Mouse (Mus musculus): ENCODE data around the gene Mmp20. TPM values are rescaled to one million over a fixed set of nuclear protein-coding genes. Genes with fewer than 3 reads are reported as not detected.

The Mmp20 gene
- total and polyA plus RNA-seq, 3 experiments, result not detected

GRCm38 (mm10) chr9:7605638-7606037 lies 22.4 kb upstream of the Mmp20 start:
- Histone ChIP-seq H3K36me3 (replicated peaks) (no peaks in the 10 kb centered on the region), H3K4me3 (ENCODE audit: low read depth, low read length) (no peak overlapping the region), H3K9me3 (replicated peaks) (no peaks in the 10 kb centered on the region), H3K4me1 (ENCODE audit: insufficient read depth, low read depth, low read length) (no peaks in the 10 kb centered on the region), H3K27me3 (ENCODE audit: insufficient read depth, low read length) (no peaks in the 10 kb centered on the region)
- ATAC-seq (ENCODE audit: extremely low read depth, insufficient number of reproducible peaks, low FRiP score, poor library complexity, severe bottlenecking) (no peak), DNase-seq (ENCODE audit: low spot score) (no peak)
- TF ChIP-seq POLR2AphosphoS5 (IDR thresholded peaks at IDR 0.05; ENCODE audit: insufficient replicate concordance, low read depth, low read length) (no peak), CTCF (IDR thresholded peaks at IDR 0.05; ENCODE audit: low read depth, low read length) (no peak), GATA1 (IDR thresholded peaks at IDR 0.05; ENCODE audit: borderline replicate concordance, low read length) (no peak), TAL1 (conservative IDR thresholded peaks at IDR 0.05; ENCODE audit: low read depth, low read length) (no peak)

- Histone ChIP-seq H3K4me1 (ENCODE audit: insufficient read depth, low read depth, low read length) (no peaks in the 10 kb centered on the region), H3K4me3 (ENCODE audit: low read depth, low read length) (no peak overlapping the region), H3K36me3 (replicated peaks) (no peaks in the 10 kb centered on the region), H3K9me3 (replicated peaks) (no peaks in the 10 kb centered on the region), H3K27me3 (ENCODE audit: insufficient read depth, low read length) (0 out of 2 replicates have a peak, but pooled peaks cover 3% of the 10 kb centered on the region)
- DNase-seq (ENCODE audit: low spot score), result no peak
- TF ChIP-seq GATA1 (IDR thresholded peaks at IDR 0.05; ENCODE audit: borderline replicate concordance, low read length) (no peak), TAL1 (conservative IDR thresholded peaks at IDR 0.05; ENCODE audit: low read depth, low read length) (no peak), CTCF (IDR thresholded peaks at IDR 0.05; ENCODE audit: low read depth, low read length) (no peak), GATA2 (IDR thresholded peaks at IDR 0.05; ENCODE audit: borderline replicate concordance, low read depth, low read length) (no peak), POLR2AphosphoS5 (IDR thresholded peaks at IDR 0.05; ENCODE audit: insufficient replicate concordance, low read depth, low read length) (no peak)
- ATAC-seq (ENCODE audit: extremely low read depth, insufficient number of reproducible peaks, low FRiP score, poor library complexity, severe bottlenecking), result no peak
These were observed 5.4 kb upstream of the Mmp20 start for GRCm38 (mm10) chr9:7622582-7622981.

GRCm38 (mm10) chr9:7633936-7634335 lies 5.9 kb downstream of the Mmp20 start:
- TF ChIP-seq GATA1 (IDR thresholded peaks at IDR 0.05; ENCODE audit: borderline replicate concordance, low read length) (no peak), GATA2 (IDR thresholded peaks at IDR 0.05; ENCODE audit: borderline replicate concordance, low read depth, low read length) (no peak), TAL1 (conservative IDR thresholded peaks at IDR 0.05; ENCODE audit: low read depth, low read length) (no peak), CTCF (IDR thresholded peaks at IDR 0.05; ENCODE audit: low read depth, low read length) (no peak)
- no peaks in the 10 kb centered on the region for H3K4me1 ChIP-seq (ENCODE audit: insufficient read depth, low read depth, low read length)
- ATAC-seq (ENCODE audit: extremely low read depth, insufficient number of reproducible peaks, low FRiP score, poor library complexity, severe bottlenecking) (no peak), DNase-seq (ENCODE audit: low spot score) (no peak)
- H3K27me3 ChIP-seq (ENCODE audit: insufficient read depth, low read length), result no peaks in the 10 kb centered on the region
- H3K9me3 ChIP-seq (replicated peaks), result no peaks in the 10 kb centered on the region
- H3K36me3 ChIP-seq (replicated peaks), result no peaks in the 10 kb centered on the region
- no peak overlapping the region for H3K4me3 ChIP-seq (ENCODE audit: low read depth, low read length)

- H3K4me3 ChIP-seq (ENCODE audit: low read depth, low read length), result no peak overlapping the region
- H3K9me3 ChIP-seq (replicated peaks), result no peaks in the 10 kb centered on the region
- TF ChIP-seq GATA2 (IDR thresholded peaks at IDR 0.05; ENCODE audit: borderline replicate concordance, low read depth, low read length), result no peak
- TF ChIP-seq GATA1 (IDR thresholded peaks at IDR 0.05; ENCODE audit: borderline replicate concordance, low read length), result no peak
- TF ChIP-seq CTCF (IDR thresholded peaks at IDR 0.05; ENCODE audit: low read depth, low read length), result no peak
- TF ChIP-seq POLR2AphosphoS5 (IDR thresholded peaks at IDR 0.05; ENCODE audit: insufficient replicate concordance, low read depth, low read length), result no peak
- no peak for TF ChIP-seq TAL1 (conservative IDR thresholded peaks at IDR 0.05; ENCODE audit: low read depth, low read length)
- ATAC-seq (ENCODE audit: extremely low read depth, insufficient number of reproducible peaks, low FRiP score, poor library complexity, severe bottlenecking) (no peak), DNase-seq (ENCODE audit: low spot score) (no peak)
- H3K4me1 ChIP-seq (ENCODE audit: insufficient read depth, low read depth, low read length), result no peaks in the 10 kb centered on the region
- no peaks in the 10 kb centered on the region for H3K36me3 ChIP-seq (replicated peaks)
- H3K27me3 ChIP-seq (ENCODE audit: insufficient read depth, low read length), result no peaks in the 10 kb centered on the region
These were observed 19.9 kb downstream of the Mmp20 start for GRCm38 (mm10) chr9:7647901-7648300.

GRCm38 (mm10) chr9:7650397-7651180 lies 22.6 kb downstream of the Mmp20 start:
- Histone ChIP-seq H3K9me3 (replicated peaks) (no peaks in the 10 kb centered on the region), H3K27me3 (ENCODE audit: insufficient read depth, low read length) (peaks cover 6% of the 10 kb centered on the region; the same call in 1 of the 2 replicates), H3K4me1 (ENCODE audit: insufficient read depth, low read depth, low read length) (no peaks in the 10 kb centered on the region), H3K36me3 (replicated peaks) (no peaks in the 10 kb centered on the region), H3K4me3 (ENCODE audit: low read depth, low read length) (no peak overlapping the region)
- DNase-seq (ENCODE audit: low spot score), result no peak
- no peak for TF ChIP-seq TAL1 (conservative IDR thresholded peaks at IDR 0.05; ENCODE audit: low read depth, low read length)
- TF ChIP-seq GATA1 (IDR thresholded peaks at IDR 0.05; ENCODE audit: borderline replicate concordance, low read length), result no peak
- no peak for TF ChIP-seq POLR2AphosphoS5 (IDR thresholded peaks at IDR 0.05; ENCODE audit: insufficient replicate concordance, low read depth, low read length)
- TF ChIP-seq GATA2 (IDR thresholded peaks at IDR 0.05; ENCODE audit: borderline replicate concordance, low read depth, low read length), result no peak
- TF ChIP-seq CTCF (IDR thresholded peaks at IDR 0.05; ENCODE audit: low read depth, low read length), result no peak
- ATAC-seq (ENCODE audit: extremely low read depth, insufficient number of reproducible peaks, low FRiP score, poor library complexity, severe bottlenecking), result no peak

- DNase-seq (ENCODE audit: low spot score), result no peak
- H3K4me3 ChIP-seq (ENCODE audit: low read depth, low read length), result no peak overlapping the region
- no peaks in the 10 kb centered on the region for H3K9me3 ChIP-seq (replicated peaks)
- no peaks in the 10 kb centered on the region for H3K4me1 ChIP-seq (ENCODE audit: insufficient read depth, low read depth, low read length)
- H3K36me3 ChIP-seq (replicated peaks), result no peaks in the 10 kb centered on the region
- ATAC-seq (ENCODE audit: extremely low read depth, insufficient number of reproducible peaks, low FRiP score, poor library complexity, severe bottlenecking), result no peak
- H3K27me3 ChIP-seq (ENCODE audit: insufficient read depth, low read length), result peaks cover 6% of the 10 kb centered on the region; the same call in 1 of the 2 replicates
- TF ChIP-seq CTCF (IDR thresholded peaks at IDR 0.05; ENCODE audit: low read depth, low read length), result no peak
- no peak for TF ChIP-seq POLR2AphosphoS5 (IDR thresholded peaks at IDR 0.05; ENCODE audit: insufficient replicate concordance, low read depth, low read length)
- TF ChIP-seq GATA2 (IDR thresholded peaks at IDR 0.05; ENCODE audit: borderline replicate concordance, low read depth, low read length), result no peak
- TF ChIP-seq GATA1 (IDR thresholded peaks at IDR 0.05; ENCODE audit: borderline replicate concordance, low read length), result no peak
These were observed 24.5 kb downstream of the Mmp20 start for GRCm38 (mm10) chr9:7652351-7653085.

Measured in G1E (cell line).